Mouse (Mus musculus) left cerebral cortex, postnatal 10 days (tissue): ENCODE results near the gene Kcnq1. TPM values are rescaled to one million over a fixed set of nuclear protein-coding genes. Genes with fewer than 3 reads are reported as not detected.

Experiments
- DNase-seq, 2 experiments: peaks; one replicate each; pipeline ENCODE4 v3.0.0; 2021 to 2022; ENCODE audit warnings: low spot score in 2 of 2, mixed read lengths in 1 of 2; ENCODE audit errors: extremely low spot score in 1 of 2
- intact Hi-C: fragments of 180-260 bp; cut with DNase I; formaldehyde crosslinking; loops from one replicate; pipeline ENCODE4 v1.15.1; 2025
- total RNA-seq, 2 experiments: library from RNA; stranded (reverse); gene quantifications; 2 replicates each; pipeline ENCODE4 v1.2.3; 2021

The Kcnq1 gene
- total RNA-seq, 2 experiments from 2014 or later = 1.4 to 2.1 TPM

DNA sequence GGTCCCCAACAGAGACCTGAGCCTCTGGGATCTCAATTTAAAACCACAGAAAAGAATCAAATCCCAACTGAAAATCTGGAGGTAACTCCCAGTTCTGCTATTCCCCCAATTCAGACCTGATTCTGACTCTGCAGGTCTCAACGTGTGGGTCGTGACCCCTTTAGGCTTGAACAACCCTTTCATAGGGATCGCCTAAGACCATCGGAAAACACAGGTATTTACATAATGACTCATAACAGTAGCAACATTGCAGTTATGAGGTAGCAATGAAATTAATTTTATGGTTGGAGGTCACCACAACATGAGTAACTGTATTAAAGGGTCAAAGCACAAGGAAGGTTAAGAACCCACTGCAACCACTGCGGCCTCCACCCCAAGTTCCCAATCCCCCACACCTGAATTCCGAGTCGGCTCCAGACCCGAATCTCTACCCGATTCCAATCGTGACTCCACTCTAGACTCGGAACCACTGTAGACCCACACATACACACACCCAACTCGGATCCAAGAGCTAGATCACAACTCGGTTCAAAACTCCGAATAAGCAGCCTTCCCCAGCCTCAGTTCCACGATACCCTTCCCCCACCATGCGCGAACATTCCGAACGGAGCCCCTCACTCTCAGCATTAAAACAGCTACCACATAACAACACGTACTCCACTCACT lies 188.7 kb downstream of the Kcnq1 start:
- DNase-seq = no peak
- intact Hi-C loops = loop anchor here (5.0 kb wide), 1 partner anchor 167 kb away; the partner anchor contains the start of gene Cdkn1c

DNA sequence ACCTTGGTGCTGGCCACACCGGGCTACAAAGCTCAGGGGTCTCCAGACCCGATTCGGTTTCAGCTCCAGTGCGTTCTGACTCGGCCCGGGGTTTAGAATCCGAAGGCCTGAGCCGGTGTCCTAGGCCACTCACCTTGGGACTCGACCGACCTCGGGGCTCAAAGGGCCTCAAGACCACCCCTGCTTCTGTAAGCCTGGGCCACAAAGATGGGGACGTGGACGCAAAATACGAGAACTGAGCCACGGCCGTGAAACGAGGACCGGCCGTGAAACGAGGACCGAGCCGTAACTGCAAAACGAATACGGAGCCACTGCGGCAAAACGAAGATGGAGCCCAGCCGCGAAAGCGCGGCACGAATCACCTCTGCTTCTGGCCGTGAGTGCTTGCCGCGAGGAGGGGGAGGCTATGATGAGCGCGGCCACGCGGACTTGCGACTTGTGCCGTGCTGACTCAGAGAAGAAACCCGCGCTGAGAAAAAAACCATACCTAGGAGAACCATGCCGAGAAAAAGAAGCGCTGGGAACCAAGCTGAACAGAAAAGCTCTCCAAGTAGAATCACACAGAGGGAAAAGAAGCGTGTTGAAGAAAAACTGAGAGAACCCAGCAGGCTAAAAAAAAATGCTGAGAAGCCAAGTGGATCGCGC lies 189.3 kb downstream of the Kcnq1 start:
- peak in 1 of 2 experiments; percentile 67 for DNase-seq
- intact Hi-C loops = loop anchor here (5.0 kb wide), 1 partner anchor 167 kb away; the partner anchor contains the start of gene Cdkn1c

DNA sequence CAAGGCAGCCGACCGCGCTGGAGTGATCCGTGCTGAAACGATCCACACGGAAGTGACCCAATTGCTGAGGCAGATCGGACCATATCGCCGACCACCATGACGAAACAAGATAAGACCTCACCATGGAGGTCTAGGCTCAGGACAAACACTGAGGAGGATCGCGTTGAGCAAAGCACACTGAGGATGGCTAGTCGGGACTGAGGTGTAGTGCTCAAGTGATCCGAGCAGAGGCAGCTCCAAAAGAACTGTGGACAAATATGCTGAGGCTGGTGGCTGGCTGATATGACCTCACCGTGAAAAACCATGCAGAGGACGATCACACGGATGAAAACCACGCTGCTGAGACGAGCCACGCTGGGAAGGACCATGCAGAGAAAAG lies 189.8 kb downstream of the Kcnq1 start:
- intact Hi-C loops = loop anchor here (5.0 kb wide), 1 partner anchor 166 kb away; the partner anchor contains the start of gene Cdkn1c
- DNase-seq = peak in 1 of 2 experiments; percentile 7

DNA sequence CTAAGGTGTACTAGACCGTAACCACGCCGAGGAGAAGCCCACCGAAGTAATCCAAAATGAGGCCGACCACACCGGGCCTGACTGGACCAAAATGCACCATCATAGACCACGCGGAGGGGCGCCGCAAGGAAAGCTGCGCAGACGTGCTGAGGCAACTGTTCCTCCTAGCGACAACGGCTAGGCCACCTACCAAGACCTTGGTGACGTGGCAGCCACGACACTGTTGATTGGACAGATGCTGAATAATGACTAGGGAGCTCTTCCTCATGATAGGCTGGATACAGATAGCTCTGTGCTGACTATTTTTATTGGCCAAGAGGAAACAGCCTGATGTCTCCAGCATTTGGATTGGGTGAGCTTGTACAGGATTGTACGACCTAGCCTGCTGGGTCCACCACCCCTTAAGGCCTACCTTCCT lies 190.2 kb downstream of the Kcnq1 start:
- intact Hi-C loops = loop anchor here (5.0 kb wide), 1 partner anchor 166 kb away; the partner anchor contains the start of gene Cdkn1c
- peak; percentile 89 to 96 for DNase-seq

DNA sequence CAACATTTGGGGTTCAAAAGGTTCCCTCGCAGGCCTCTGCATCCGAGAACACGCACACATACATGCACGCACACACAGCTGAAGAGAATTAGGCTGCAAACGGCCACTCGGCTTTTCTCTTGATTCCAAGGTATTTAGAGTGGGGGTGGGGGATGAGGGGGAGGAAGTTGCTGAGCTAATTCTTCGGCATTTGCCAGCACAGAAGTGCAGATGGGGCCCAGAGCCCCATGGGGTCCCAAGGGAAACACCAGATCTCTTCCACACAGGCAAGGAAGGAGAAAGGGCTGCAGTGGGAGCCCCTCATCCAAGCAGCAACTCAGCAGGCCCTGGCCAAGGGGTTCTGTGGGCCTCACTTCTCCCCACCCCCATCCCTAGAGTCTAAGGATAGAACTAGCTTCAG lies 193.9 kb downstream of the Kcnq1 start:
- intact Hi-C loops = no loop called here
- DNase-seq = no peak

DNA sequence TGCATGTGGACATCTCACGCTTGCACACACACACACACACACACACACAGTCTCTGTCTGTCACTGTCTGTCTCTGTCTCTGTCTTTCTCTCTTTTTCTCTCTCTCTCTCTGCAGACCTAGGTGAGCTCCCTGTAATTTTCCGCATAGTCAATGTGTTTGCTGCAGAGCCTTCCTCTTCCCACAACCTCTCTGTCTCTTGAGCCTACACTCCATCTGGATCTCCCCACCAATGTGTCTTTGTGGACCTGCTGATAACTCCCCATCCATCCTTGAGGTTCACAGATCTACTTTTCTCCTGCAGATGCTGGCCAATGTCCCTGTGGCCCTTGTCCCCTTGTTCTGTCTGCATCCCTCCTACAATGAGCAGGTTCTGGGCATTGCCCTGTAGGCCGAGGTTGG lies 194.5 kb downstream of the Kcnq1 start:
- DNase-seq = no peak
- intact Hi-C loops = no loop called here

DNA sequence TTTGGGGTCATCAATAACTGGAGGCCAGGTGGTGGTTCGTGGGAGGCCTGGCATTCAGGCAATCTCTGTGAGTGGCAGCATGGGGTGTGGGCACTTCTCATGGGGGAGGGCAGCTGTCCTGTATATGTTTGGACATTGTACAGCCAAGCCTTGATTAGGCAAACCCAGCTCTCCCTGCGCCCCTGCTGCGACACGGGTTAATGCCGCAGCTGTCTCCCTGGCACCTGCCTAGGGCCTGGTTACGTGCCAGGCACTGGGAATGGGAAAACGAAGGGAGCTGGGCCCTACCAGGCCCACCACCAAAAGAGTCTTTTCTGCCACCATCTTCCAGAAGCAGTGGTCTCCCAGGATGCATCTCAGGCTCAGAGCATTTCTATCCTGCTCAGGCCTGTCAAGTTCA lies 196.0 kb downstream of the Kcnq1 start:
- intact Hi-C loops = no loop called here
- DNase-seq = no peak

DNA sequence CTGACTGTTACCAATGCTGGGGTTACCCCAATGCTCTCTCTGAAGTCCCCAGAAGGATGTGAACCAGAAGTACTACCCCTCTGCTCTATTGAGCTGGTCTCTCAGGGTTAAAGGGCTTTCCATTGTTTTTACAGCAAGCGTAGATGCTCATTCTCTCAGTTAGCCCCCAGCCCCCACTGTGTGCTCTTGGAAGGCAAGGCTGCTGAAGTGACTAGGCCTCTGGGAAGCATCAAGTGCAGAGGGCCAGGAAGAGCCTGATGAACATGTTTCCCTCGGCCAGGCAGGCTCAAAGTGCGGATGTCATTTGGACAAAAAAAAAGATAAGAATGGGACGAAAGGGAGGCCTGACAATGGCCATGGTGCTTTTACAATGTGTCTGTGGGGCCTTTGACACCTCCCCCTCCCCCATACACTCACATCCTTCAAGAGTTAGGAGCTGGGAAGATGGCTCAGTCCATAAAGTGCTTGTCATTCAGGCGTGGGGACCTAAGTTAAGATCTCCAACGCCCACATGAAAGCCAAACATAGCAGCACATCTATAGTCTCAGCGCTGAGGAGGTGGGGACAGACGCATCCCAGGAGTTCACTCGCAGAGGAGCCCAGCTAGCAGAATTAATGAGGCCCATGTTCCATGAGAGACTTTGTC lies 196.6 kb downstream of the Kcnq1 start:
- intact Hi-C loops = no loop called here
- peak in 1 of 2 experiments; percentile 7 for DNase-seq

DNA sequence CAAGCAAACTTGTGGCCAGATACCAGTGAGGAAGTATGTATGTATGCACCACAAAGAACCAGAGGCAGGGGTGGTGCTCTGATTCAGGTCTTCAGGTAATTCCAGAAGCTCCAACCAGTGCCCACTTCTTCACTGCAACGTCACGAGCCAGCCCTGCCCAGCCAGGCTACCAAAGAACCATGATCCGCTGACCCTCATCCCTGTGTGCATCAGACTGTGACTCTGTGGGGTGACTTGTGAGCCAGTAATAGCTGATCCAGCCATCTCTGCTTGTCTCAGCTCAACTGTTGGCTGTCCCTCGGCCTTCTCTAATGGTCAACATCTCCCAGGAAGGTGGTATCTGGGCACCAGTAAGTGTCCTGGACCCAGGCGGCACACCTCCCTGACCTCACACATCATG lies 197.4 kb downstream of the Kcnq1 start:
- intact Hi-C loops = no loop called here
- no peak for DNase-seq

DNA sequence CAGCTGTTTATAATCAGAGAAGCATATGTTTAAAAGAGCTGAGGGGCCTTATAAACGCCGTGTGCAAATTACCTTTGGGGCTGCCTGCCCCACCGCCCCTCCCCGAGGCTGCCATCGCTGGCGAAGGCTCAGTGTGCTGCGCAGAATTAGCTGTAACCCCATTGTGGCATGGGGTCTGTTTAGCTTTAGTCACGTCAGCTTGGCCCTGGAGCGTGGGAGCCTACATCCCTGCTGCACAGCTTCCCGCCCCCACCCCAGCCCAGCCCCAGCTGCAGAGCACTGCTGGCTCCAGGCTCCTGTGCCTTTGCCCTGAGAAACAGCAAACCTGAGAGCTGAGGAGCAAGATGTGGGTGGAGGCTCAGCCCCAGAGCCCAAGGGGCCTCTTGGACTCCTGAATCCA lies 199.6 kb downstream of the Kcnq1 start:
- intact Hi-C loops = no loop called here
- DNase-seq = no peak

DNA sequence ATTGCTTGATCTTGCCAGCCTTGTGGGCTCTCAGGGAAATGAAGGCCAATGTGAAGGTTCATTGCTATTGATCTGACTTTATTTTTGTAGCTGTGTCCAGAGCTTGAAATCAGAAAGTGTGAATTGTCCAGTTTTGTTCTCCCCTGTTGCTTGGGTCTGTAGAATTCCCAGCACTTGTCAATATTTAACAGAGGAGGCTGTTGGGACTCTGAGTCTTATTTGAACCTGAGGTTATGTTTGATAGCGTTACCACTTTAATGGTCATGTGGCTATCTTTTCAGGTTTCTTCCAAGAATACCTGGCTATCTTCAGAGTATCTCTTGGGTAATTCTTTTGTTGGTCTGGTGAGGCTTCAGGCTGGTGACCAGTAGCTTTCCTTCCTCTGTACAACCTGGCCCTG lies 201.8 kb downstream of the Kcnq1 start:
- DNase-seq = no peak
- intact Hi-C loops = no loop called here

DNA sequence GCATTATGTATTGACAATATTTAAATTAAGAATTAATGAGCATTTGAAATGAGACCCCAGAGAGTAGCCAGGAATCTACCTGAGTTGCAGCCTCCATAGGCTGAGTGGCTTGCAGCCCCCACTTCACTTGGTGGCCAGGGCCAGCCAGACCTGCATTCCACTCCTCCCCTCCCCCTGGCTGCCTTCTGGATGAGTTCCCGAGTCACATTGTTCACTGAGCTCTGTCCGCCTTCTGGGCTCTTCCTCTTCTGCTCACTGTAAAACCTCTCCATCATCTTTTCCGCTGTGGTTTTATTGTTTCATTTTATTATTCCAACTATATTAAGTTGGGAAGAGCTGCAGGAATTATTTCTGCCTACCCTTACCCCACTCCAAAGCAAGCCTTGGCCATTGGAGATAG lies 204.1 kb downstream of the Kcnq1 start:
- intact Hi-C loops = no loop called here
- no peak for DNase-seq

DNA sequence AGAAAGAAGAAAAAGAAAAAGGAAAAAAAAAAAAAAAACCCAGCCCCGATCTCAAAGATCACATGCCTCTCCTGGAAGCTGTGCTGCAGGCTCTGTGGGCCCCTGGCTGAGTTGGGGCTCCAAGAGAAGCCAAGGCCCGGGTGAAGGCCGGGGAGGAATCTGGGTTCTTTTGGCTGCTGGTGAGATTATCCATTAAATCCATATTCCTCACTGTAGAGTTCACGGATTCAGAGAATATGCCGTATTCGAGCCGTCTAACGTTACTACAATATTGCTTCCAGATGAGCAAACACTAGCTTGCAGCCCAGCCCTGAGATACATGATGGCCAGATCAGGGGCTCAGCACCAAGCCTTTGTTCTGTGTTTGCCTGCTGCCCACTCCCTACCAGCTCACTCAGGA lies 204.7 kb downstream of the Kcnq1 start:
- DNase-seq = no peak
- intact Hi-C loops = no loop called here

DNA sequence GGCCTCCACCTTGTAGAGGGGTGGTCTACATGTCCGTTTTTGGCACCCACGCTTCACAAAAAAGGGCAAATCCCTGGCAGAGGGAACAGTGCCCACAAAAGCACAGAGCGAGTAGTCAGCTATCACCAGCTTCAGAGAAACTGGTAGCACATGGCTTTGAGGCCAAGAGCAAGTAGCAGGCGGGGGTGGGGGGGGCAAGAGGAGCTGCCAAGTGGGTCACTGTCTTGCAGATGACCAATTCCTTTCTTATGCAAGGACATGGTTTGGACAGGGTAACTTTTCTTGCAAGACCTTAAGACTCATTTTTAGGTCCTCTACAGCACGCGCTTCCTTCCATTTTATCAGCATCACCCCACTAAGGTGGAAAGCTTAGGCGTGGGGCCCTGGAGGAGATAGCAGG lies 205.3 kb downstream of the Kcnq1 start:
- DNase-seq = no peak
- intact Hi-C loops = no loop called here

DNA sequence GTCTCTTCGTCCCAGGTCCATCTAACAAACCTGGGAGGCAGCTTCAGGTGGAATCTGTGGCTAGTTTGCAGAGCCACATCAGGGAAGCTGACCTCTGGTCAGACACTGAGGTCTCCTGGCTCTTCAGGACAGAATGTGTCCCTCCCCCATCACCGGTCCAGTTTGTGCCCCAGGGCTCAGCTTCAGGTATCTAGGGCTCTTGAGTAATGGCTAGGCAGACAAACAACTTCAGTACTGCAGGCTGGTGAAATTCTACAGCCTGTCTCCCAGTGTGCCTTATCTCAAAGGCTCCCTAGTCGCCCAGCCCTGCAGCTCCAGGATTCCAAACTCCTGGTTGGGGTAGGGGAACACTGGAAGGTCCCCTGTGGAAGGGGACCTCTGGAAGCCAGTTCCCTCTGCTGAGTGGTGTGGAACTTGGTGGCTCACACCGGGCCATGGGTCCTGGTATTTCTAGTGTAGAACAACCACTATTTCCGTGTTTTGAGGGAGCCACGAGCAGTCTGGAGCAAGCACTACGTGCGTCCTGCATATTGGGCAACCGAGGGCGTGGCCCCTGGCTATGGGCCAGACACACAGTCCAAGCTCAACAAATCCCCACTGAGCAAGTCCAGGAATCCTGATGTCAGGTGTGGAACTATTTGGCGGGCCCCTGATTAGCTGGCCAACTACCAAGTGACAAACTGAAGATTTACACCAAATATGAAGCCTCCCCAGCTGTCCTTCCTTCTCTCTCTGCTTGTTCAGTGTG lies 207.6 kb downstream of the Kcnq1 start:
- DNase-seq = peak in 1 of 2 experiments; percentile 72
- intact Hi-C loops = no loop called here

DNA sequence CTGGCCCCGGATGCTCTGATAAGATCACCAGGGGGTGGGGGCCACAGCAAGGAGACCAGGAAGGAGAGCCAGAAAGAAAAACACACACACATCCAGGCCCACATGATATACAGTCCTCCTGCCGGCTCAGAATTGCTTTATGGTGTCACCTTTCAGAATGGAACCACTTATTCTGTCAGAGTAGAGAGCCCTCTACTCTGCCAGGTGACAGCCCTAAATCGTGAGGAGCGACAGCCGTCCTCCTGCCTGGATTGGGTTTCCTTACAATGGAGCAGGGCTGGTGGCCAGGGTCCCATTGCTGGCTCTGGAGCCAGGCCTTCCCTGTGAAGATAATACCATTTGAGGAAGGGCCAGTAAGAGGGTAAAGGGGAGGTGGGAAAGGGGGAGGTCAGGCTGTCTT lies 212.3 kb downstream of the Kcnq1 start:
- no peak for DNase-seq
- intact Hi-C loops = no loop called here

DNA sequence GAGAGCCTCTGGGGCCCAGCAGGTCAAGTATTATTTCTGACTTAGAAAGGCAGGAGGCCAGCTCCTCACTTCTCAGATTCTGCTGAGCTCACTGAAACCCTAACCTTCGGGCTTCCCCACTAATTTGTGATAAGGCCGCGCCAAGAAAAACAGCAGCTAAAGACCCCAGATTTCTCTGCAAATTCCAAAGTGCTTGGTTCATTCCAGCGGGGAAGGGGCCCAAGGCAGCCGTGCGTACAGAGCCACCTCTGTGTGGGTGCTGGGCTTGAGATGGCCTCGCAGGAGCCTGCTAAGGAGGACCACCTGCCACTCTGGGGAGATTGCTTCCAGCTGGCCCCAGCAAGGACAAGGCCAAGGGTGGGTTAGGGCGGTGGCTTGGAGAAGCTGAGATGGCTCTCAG lies 214.2 kb downstream of the Kcnq1 start:
- DNase-seq = no peak
- intact Hi-C loops = no loop called here

DNA sequence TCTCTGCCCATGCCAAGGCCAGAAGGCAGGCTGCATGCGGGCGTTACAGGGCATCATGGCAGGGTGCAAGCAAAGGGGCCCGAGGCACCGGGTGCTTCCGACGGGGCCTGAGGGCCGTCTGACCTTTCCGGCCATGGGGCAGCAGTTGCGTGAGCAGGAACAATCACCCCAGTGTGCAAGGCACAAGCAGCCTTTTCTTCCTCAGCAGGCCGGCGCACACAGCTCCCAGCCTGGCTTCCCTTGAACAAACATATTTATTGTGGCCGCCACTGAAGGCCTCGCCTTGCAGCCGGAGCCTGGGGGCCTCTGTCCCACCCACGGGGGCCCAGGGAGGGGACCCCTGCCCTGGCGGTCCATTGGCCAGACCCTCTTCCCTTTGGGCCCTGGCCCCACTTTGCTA lies 218.9 kb downstream of the Kcnq1 start:
- intact Hi-C loops = no loop called here
- DNase-seq = peak in 1 of 2 experiments; percentile 34

DNA sequence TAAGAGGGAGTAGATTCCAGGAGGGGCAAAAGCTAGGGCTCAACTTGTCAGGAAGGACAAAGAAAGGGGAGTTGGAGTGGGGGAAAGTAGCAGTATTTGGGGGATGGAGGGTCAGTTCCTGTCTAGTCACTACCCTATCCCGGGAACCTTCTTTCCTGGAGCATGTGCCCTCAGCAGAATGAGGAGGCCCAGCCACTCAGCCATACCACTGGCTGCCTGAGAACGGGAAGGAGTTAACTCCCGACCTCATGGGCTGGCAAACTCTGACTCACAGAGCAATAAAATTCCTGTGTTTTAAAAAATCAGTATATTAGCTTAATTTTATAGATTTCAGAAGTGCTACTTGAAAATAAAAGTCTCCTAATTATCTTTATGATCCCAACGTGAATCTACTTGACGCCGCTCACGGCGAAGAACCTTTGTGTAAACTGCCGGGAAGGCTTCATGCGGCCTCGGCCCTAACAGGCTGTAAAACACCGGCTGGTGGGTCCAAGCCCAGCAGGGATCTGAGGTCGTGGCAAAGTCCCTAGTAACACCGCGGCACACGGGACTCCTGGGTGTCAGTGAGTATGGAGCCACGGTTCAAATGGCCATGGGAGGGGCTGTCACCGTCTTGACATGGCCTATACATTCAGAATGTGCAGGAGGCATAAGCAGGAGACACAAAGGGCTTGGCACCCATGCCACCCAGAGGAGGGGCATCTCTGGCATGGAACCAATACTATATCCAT lies 222.2 kb downstream of the Kcnq1 start:
- intact Hi-C loops = no loop called here

More for the DNA sequence above, 222.2 kb downstream of the Kcnq1 start:
- DNase-seq = no peak
